Mouse (Mus musculus): Measurements from ENCODE around the gene Celf6. TPM values are rescaled to one million over a fixed set of nuclear protein-coding genes. Genes with fewer than 3 reads are reported as not detected.

Celf6 gene
- polyA plus RNA-seq, 1 experiment: not detected

DNA sequence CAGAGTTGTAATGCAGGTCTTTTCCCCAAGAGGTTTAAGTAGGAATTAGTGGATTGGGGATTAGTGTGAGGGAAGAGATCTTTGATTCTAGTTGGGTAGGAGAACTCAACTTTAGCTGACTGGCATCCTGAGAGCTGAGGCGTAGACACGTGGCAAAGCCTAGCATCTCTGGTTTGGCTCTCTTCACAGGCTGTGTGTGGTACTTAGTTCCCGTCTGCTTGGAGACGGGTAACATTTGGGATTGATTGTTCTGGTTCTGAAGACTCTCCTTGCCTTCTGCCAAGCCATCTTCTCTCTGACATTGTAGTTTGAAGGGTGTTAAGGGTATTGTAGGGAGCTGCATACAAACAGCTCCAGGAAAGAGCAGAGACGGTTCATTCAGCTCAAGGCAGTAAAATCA, 25.1 kb upstream of the Celf6 start:
- Histone ChIP-seq H3K4me3 (ENCODE audit: insufficient read depth, low read depth, low read length) (no peak overlapping the region), H3K4me1 (ENCODE audit: control insufficient read depth, insufficient read depth, insufficient read length, low read length) (peaks cover 20% of the 10 kb centered on the region), H3K27ac (replicated peaks; ENCODE audit: low read depth, low read length) (no peak overlapping the region)

DNA sequence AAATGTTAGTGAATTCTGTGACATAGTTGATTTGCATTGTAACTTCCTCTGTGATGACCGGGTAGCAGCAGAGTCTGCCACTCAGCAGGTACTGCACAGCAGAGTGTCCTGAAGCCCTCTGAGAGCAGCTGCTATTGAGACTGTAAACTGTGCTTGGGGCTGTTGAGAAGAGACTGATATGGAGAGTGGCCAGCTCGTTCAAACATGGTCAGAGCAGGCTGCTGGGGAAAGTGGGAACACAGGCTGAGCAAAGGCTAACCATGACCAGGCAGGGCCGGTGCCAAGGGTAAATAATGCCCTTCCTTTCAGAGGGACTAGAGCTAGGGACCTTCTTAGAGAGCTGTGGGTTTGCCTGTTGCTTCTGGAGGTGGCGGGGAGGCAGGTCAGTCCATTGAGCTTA, 24.0 kb upstream of the Celf6 start:
- Histone ChIP-seq H3K27ac (replicated peaks; ENCODE audit: low read depth, low read length) (no peak overlapping the region), H3K4me1 (ENCODE audit: control insufficient read depth, insufficient read depth, insufficient read length, low read length) (peaks cover 15% of the 10 kb centered on the region), H3K4me3 (ENCODE audit: insufficient read depth, low read depth, low read length) (no peak overlapping the region)

DNA sequence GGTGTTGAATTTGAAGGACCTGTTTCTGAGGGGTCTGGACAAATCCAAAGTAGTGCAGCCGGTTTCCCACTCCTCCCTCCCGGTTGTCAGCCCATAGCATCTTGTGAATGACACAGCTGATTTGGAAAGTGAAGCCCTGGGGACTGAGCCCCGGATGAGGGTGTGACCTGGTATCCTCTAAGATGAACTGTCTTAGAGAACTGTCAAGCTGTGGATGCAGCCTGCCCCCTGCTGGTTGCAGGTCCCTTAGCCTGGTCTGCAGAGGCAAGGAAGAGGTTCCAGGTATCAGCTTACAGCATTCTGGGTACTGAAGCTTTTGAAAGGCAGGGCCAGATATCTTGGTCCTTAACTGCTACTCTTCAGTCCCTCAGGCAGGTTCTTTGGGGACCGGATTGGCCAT, 12.1 kb upstream of the Celf6 start:
- Histone ChIP-seq H3K4me1 (ENCODE audit: control insufficient read depth, insufficient read depth, insufficient read length, low read length) (no peaks in the 10 kb centered on the region), H3K4me3 (ENCODE audit: insufficient read depth, low read depth, low read length) (no peak overlapping the region), H3K27ac (replicated peaks; ENCODE audit: low read depth, low read length) (no peak overlapping the region)

DNA sequence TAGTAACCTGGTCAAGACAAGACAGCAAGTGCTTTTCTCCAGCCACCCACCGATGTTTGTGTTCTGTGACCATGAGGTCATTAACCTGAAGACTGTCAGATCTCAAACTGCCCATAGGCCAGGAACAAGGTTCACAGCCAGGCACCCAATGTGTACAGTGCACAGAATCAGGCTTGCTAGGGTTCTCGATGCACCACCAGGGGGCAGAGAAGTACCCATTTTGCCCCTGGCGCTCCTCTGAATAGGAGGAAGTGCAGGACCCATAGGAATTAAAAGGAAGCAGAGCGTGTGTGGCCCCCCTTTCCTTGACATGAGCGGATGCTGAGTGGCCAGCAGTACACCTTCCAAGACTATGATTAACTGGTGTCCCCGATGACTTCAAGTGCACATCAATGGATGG, 10.6 kb upstream of the Celf6 start:
- H3K4me1 ChIP-seq (ENCODE audit: control insufficient read depth, insufficient read depth, insufficient read length, low read length): no peaks in the 10 kb centered on the region
- no peak overlapping the region for H3K4me3 ChIP-seq (ENCODE audit: insufficient read depth, low read depth, low read length)
- H3K27ac ChIP-seq (replicated peaks; ENCODE audit: low read depth, low read length): no peak overlapping the region

DNA sequence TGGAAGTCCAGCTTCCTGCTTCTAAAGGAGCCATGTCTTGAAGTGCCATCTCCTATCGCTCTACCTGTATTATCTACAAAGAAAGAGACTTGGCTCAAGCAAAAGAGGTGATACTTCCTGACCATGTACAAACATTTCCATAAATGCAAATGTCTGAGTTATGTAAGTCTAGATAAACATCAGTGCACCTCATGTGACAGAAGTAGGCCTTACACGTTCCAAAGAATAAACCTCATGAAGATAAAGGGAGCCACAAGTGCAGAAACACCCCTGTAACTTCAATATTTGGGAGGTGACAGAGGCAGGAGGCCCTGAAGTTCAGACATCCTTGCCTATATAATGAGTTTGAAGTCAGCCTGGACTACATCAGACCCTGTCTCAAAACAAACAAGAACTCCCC, 5.9 kb upstream of the Celf6 start:
- no peak overlapping the region for H3K4me3 ChIP-seq (ENCODE audit: insufficient read depth, low read depth, low read length)
- no peaks in the 10 kb centered on the region for H3K4me1 ChIP-seq (ENCODE audit: control insufficient read depth, insufficient read depth, insufficient read length, low read length)
- no peak overlapping the region for H3K27ac ChIP-seq (replicated peaks; ENCODE audit: low read depth, low read length)

DNA sequence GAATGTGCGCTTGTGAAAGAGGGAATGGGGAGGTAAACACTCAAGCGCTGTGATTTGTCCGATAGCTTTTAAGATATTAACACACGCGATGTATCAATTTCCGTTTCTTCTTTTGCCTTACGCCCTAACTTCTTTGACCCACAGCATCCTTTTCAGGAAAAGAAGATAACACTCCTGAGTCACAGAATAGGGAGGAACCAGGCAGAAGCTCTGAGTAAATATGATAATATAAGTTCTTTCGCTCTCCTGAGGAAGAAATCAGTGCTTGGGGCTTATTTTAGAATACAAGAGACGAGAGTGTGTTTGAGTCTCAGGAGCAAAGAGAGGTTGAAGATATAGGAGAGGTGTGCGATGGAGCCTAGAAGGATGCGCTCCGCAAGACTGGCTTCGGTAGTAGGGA, 316 bp upstream of the Celf6 start:
- H3K27ac ChIP-seq (replicated peaks; ENCODE audit: low read depth, low read length): no peak overlapping the region
- peak overlapping the region; percentile 36; the same call in 1 of the 2 replicates for H3K4me3 ChIP-seq (ENCODE audit: insufficient read depth, low read depth, low read length)
- 0 out of 2 replicates have a peak, but pooled peaks cover 2% of the 10 kb centered on the region for H3K4me1 ChIP-seq (ENCODE audit: control insufficient read depth, insufficient read depth, insufficient read length, low read length)

DNA sequence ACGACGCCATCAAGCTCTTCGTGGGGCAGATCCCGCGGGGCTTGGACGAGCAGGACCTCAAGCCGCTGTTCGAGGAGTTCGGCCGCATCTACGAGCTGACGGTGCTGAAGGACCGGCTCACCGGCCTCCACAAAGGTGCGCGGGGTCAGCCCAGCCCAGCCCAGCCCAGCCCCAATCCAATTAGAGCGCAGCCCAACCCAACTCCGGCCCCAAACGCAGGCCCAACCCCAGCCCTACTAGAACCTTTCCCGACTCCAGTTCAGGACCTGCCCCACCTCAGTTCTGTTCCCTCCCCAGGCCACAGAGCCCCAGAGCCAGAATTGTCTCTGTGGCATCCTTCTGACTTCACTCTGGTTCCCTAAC, 769 bp downstream of the Celf6 start:
- Histone ChIP-seq H3K4me3 (ENCODE audit: insufficient read depth, low read depth, low read length) (peak overlapping the region; percentile 30; the same call in 1 of the 2 replicates), H3K4me1 (ENCODE audit: control insufficient read depth, insufficient read depth, insufficient read length, low read length) (0 out of 2 replicates have a peak, but pooled peaks cover 2% of the 10 kb centered on the region), H3K27ac (replicated peaks; ENCODE audit: low read depth, low read length) (no peak overlapping the region)

DNA sequence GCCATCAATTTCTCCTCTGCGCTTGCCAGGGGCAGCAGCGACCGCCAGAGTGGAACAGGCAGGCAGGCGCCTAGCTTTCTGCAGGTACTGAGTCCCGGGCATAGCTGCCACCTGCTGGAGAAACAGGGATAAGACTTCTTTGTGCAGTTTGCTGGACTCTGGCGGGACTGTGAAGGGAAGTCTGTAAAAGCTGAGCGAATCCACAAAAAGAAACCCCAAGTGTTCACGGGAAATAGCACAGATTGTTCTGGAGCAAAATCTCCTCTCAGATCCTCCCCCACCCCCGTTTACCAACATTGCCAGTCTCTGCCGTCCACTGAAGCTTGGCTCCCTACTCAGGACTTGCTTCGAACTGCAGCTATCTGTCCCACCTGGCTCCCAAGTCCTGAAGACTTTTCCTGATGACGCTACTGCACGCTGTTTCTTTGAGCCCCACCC, 7.2 kb downstream of the Celf6 start:
- Histone ChIP-seq H3K4me1 (ENCODE audit: control insufficient read depth, insufficient read depth, insufficient read length, low read length) (no peaks in the 10 kb centered on the region), H3K4me3 (ENCODE audit: insufficient read depth, low read depth, low read length) (peak overlapping the region; percentile 39), H3K27ac (replicated peaks; ENCODE audit: low read depth, low read length) (no peak overlapping the region)

DNA sequence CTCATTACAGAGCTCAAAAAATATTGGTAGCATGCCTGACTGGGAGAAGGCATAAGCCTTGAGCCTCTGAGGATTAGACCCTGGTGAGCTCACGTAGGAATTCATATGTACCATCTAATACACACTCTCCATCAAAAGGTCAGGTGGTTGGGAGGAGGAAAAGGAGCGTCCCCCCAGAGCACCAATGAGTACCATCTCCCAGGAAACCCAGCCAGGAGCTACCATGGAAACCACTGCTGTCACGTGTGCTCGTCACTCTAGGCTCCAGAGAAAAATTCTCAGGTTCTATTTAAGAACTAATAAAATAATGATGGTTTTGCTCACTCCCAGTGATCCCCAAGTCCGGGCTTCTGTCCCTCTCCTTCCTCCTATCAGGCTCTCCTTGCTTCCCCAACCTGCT, 10.5 kb downstream of the Celf6 start:
- no peak overlapping the region for H3K4me3 ChIP-seq (ENCODE audit: insufficient read depth, low read depth, low read length)
- H3K27ac ChIP-seq (replicated peaks; ENCODE audit: low read depth, low read length): no peak overlapping the region
- H3K4me1 ChIP-seq (ENCODE audit: control insufficient read depth, insufficient read depth, insufficient read length, low read length): no peaks in the 10 kb centered on the region

DNA sequence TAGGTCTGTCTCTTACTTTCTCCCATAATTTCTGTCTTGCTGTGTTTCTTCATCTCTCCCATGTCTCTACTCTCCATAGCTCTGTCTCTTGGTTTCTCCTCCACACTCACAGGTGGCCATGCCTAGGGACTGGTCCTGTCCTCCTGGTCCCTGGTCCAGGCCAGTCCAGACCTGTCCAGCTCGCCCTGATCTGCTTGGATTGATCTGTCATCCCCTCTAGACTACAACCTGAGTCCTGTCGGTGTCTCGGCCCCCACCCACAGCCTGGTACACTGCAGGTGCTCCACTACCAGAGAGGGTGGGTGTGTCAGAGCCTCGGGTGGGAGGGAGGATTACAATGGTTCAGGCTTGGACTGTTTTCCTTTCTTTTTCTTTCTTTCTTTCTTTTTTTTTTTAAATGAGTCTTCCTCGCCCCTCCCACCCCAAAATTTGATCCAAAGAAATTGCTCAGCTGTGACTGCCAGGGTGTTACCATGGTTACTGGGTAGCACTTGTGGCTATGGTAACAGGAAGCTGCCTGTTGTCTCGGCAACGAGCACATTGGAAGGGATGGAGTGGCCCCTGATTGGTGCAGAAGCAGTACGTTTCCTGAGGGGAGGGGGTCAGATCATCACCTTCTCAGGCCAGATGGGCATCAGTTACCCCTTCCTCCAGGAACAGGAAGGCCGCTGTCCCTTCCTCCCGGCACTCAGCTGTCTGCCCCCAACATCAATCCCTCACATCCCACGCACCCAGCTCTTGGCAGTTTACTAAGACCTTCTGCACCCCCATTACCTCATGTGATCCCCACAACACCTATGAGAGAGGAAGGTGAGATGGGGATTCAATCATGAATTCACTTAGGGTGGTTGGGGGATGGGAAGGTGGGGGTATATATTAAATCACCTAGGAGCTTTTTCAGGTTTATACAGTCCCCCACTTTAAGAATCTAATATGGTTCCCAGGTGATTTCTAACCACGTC, 11.3 kb downstream of the Celf6 start:
- Histone ChIP-seq H3K4me1 (ENCODE audit: control insufficient read depth, insufficient read depth, insufficient read length, low read length) (no peaks in the 10 kb centered on the region), H3K27ac (replicated peaks; ENCODE audit: low read depth, low read length) (no peak overlapping the region), H3K4me3 (ENCODE audit: insufficient read depth, low read depth, low read length) (no peak overlapping the region)

DNA sequence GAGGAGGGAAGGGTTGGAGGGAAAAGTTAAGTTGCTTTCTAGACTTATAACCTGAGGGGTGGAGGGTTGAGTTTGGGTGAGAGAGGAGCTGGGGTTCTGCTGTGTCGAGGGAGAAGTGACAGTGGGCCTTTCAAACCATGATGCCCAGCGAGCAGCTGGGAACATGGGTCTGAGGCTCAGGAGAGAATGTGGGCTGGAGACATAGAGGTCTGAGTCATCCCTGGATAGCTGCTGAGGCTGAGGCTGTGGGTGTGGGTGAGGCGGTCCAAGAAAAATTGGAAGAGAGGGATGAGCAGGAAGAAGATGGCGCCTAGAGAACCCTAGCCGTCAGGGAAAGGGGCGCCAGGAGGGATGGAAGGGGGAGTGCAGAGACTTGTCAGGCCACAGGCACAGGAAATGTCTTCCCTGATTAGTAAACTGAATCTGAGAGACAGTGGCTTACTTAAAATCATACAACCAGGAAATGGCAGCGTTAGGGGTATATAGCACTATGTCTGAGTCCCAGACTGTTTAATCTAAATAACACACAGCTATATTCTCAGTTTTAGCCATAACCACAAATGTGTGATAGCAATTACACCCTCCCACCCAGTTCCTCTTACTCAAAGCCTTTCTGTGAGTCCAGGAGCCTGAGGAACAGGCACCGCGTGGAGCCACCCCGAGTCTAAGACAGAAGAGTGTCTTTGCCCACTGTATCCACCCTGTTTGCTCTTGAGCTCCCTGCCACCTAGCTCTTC, 12.2 kb downstream of the Celf6 start:
- Histone ChIP-seq H3K27ac (replicated peaks; ENCODE audit: low read depth, low read length) (no peak overlapping the region), H3K4me1 (ENCODE audit: control insufficient read depth, insufficient read depth, insufficient read length, low read length) (no peaks in the 10 kb centered on the region), H3K4me3 (ENCODE audit: insufficient read depth, low read depth, low read length) (no peak overlapping the region)

DNA sequence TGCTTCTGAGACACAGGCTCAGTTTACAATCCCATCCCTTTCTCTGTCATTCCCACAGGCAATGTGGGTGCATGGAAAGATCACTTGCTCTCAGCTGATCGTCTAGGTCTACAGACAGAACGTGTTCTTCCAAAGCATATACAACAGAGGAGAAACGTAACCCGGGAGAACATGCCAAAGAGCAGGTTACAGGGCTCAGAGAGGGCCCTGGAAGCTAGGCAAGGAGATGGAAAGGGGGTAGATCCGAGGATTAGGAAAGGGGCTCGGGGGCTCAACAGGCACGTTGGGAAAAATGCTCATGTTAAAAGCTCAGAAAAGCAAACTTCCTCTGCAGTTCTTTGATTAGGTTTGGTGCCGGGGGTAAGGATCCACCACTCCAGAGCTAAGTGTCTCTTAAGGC, 23.9 kb downstream of the Celf6 start:
- H3K4me1 ChIP-seq (ENCODE audit: control insufficient read depth, insufficient read depth, insufficient read length, low read length): no peaks in the 10 kb centered on the region

DNA sequence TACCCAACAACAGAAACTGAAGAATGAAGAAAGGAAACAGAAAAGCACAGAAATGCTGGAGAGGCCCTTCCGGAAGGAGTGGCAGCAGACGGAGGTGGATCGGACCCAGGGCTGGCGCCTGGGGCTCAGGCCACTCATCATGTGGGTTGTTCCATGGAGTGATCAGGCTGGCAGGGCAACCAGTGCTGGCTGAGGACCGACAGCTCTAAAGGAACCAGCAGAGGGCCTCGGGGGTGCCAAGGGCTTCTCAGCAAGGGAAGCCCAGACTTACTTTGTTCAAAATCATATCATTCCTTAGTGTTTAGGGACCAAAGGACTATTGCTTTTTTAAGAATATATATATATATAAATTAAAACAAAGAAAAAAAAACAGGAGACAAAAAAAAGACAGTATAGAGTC, 28.2 kb downstream of the Celf6 start:
- Histone ChIP-seq H3K4me3 (ENCODE audit: insufficient read depth, low read depth, low read length) (no peak overlapping the region), H3K4me1 (ENCODE audit: control insufficient read depth, insufficient read depth, insufficient read length, low read length) (no peaks in the 10 kb centered on the region), H3K27ac (replicated peaks; ENCODE audit: low read depth, low read length) (no peak overlapping the region)

More for the DNA sequence above, 23.9 kb downstream of the Celf6 start:
- Histone ChIP-seq H3K27ac (replicated peaks; ENCODE audit: low read depth, low read length) (no peak overlapping the region), H3K4me3 (ENCODE audit: insufficient read depth, low read depth, low read length) (no peak overlapping the region)

DNA sequence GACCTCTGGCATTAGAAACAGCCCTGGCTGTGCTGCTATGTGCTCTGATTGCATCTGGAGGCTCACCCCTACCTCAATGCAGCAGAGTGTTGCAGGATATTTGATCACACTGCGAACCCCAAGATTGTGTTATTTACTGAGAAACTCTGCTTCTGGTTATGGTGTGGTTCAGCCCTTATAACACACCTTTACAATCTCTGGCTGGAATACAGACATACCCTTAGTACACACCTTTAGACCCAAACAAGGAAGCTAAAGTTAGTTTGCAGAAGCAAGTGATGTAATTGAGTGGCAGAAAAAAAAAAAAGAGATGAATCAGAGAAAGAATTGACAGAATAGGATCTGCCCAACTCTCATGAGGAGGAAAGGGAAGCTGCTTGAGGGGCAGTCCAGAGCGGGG, 33.2 kb downstream of the Celf6 start:
- H3K27ac ChIP-seq (replicated peaks; ENCODE audit: low read depth, low read length): no peak overlapping the region
- H3K4me1 ChIP-seq (ENCODE audit: control insufficient read depth, insufficient read depth, insufficient read length, low read length): no peaks in the 10 kb centered on the region
- no peak overlapping the region for H3K4me3 ChIP-seq (ENCODE audit: insufficient read depth, low read depth, low read length)

DNA sequence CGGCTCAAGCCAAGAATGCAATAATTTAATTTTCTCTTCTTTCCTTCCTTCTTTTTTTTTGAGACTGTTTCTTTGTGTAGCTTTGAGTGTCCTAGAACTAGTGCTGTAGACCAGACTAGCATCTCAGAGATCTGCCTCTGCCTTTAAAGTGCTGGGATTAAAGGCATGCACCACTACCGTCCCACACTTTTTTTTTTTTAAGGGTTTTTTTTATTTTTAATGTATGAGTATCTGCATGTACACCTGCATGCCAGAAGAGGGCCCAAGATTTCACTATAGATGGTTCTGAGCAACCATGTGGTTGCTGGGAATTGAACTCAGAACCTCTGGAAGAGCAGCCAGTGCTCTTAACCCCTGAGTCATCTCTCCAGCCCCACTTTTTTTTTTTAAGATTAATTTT, 38.1 kb downstream of the Celf6 start:
- Histone ChIP-seq H3K4me3 (ENCODE audit: insufficient read depth, low read depth, low read length) (no peak overlapping the region), H3K27ac (replicated peaks; ENCODE audit: low read depth, low read length) (no peak overlapping the region), H3K4me1 (ENCODE audit: control insufficient read depth, insufficient read depth, insufficient read length, low read length) (peaks cover 3% of the 10 kb centered on the region; the same call in 1 of the 2 replicates)
